Mouse (Mus musculus): ENCODE results near the gene Cox19.

Gene Cox19

DNA sequence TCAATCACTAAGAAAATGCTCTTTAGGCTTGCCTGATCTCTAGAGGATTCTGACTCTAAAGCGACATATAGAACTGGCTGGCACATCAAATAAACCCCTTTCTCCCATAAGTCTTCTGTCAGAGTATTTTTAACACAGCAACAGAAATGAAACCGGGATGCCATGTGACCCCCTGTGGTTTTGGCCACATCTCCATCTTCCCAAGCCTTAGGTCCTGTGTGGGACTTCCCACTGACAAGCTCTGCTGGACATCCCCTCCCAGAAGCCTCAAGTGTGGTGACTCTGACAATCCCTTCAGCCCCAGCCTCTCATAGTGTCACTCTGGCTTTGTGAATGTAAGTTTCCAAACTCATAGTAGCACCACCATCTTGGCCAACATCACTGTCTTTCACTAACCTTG, 57.1 kb downstream of the Cox19 start:
- no peak for DNase-seq (ENCODE audit: low spot score)

DNA sequence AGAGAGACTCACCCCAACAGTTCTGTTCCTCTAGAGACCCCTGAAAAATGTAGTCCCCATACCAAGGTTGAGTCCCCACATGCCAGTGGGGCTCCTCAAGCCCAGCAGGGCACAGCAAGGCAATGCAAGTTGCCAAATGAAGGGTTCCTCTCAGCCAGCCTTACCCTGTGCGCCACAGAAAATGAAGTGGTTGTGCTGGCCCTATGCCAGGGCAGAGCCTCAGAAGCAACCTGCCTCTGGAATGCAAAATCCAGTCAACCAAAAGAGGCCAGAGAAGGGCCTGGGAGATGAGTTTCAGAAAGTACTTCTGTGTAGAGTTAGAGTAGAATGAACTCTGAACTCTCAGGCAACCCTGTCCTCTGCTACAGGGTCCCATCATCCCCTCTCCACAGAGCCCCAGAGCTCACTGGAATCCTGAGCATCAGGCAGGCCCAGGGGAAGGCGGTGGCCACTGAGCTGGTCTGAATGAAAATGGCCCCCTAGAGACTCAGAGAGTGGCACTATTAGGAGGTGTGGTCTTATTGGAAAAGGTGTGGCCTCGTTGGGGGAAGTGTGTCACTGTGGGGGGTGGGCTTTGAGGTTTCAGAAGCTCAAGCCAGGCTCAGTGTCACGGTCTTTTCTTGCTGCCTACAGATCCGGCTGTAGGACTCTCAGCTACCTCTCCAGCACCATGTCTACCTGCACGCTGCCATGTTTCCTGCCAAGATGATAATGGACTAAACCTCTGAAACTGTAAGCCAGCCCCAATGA, 59.2 kb downstream of the Cox19 start:
- DNase-seq (ENCODE audit: low spot score) = no peak

DNA sequence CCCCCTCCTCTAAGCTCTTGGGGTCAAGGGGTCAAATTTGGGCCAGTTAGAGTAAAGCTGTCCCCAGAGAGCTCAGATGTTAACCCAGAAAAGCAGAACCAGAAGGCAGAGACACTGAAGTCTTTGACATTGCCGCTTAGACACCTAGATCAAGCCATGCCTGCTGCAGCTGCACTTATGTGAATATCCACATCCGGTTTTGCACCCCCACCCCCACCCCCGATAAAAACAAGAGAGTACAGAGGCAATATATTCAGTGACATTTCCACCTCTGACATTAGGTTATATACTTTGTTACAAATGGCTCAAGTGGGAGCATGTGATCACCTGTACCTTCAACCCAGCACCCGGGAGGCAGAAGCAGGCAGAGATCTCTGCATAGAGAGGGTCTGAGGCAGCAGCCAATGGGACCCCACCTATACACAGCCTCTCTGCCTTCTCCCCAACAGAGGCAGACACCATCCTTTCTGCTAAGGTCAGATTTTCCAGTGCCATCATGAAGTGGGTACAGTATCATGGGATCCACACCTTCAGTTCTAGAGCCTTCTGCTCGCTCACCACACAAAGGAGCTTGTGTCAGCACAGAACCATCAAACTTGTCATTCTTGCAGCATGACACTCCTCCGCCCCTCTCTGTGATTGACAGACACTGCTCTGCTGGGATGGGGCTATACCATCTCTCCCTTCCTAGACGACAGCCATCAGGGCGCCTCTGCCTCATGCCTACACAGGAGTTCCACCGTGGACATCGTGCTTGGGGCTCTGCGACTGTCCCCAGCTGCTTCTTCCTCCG, 60.6 kb downstream of the Cox19 start:
- no peak for DNase-seq (ENCODE audit: low spot score)

DNA sequence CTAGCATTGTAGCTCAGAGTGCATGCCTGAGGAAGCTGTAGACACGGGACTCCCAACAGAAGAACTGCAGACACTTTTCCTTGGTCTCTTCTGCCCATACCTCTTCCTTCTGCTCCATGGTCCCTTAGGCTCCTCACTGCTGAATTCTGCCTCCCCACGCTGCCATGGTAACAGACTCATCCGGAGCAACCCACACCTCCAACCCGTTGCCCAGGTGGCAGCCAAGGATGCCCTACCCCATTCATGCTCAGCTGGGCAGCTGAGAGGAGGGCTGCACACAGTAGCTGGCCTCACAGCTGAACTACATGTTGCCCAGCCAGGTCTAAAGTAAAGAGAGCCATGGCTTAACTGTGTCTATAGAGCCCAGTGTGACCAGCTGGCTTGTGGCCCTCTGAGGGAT, 62.6 kb downstream of the Cox19 start:
- DNase-seq (ENCODE audit: low spot score) = no peak

DNA sequence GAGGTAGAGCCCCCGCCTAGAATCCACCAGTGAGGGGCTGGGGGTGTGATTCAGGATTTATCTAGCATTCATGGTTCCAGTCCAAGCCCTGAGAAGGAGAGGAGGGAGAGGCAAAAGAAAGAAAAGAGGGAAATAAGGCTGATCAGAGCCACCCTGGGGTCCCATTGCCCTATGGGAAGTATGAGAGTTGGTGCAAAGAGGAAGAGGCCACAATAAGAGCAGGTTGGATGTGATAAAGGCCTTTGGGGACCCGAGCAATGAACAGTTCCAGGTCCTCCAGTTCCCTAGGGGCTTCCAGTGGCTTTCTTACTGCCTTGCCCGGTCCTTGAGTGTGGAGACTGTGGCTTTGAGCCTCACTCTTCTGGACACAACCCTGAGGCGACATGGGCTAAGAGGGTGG, 63.4 kb downstream of the Cox19 start:
- DNase-seq (ENCODE audit: low spot score) = no peak

DNA sequence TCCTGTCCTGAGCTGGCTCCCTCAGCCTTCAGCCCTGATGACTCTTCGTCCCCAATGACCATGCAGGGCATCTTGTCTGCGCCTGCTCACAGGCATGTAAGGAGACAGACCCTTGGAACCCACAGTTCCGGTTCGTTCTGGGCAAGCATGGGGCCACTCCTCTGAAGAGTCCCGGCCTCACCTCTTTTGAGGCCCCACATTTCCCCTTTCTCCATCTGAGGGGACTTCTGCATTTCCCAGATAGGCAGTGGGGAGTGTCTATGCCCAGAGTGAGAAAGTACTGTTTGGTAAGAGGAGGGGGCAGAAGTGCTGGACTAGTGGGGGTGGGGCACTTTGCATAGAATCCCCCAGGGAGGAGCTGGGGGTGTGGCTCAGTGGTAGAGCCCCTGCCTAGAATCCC, 64.1 kb downstream of the Cox19 start:
- no peak for DNase-seq (ENCODE audit: low spot score)
